Mouse (Mus musculus) left cerebral cortex, adult 8-10 months (tissue): ENCODE results near the gene Hmgb2. TPM values are rescaled to one million over a fixed set of nuclear protein-coding genes. Genes with fewer than 3 reads are reported as not detected.

Experiments used
- DNase-seq, 2 experiments: peaks; one replicate each; pipeline ENCODE4 v3.0.0; 2022; ENCODE audit warnings: low spot score in 2 of 2
- total RNA-seq, 4 experiments: library from RNA; stranded (reverse); gene quantifications; 2 replicates each; pipeline ENCODE4 v1.2.4; 2022

The Hmgb2 gene
- total RNA-seq, 4 experiments from 2014 or later, result 4.7 to 9.3 (median 5.8) TPM

DNA sequence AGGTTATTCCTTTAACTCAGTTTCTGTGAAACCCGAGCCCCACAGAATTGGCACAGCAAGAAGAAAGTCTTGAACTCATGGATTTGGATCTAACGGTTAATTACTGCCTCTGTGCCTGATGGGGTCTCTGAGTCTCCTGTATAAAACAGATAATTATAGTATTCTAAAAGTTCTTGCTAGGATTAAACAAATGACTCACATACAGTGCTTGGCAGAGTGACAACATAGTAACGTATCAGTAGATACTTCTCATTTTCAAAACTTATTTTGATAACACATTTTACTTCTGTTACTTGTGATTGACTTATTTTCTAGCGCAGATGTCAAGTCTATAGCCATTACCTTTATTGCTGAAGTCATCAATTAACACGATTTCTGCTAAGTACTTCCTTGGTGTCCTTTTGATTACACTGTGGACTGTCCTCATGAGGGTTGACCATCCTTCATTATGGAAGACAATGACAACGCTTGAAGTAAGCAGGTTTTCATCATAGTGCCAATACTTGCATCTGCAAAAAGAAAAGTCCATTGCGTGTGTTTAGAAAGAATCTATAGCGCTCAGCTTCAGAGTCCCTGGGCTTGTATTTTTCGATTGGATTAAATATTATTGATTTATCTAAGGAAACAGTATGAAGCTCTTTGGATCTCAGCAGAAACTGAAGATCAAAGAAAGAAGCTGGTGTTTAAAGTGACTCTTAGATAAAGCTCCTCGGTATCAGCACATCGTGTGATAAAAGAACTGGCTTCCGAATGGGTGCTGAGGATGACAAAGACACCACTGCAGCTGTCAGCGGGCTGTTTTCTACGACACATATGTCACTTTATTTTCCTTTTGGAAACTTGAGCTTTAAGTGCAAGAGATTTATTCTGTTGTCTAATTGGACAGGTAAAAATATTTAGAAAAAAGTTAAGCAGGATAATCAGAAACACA is 40.7 kb downstream of the Hmgb2 start:
- DNase-seq, result no peak

DNA sequence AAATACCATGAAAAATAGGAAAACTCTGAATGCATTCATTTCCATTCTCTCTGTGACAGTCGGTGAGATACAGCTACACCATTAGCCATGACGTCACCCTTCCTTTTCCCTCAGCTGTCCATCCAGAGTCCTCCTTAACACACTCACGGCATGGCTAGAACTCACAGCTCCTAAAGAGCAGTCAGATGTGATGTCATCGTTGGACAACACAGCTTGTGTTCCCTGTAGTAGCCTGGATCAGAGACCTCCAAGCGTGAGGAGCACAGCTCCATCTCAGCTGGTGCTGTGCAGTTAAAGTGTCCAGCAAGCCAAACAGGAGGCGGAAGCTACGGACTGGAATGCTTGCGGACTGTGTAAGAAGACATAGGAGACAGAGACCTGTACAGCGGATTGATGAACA is 49.2 kb downstream of the Hmgb2 start:
- DNase-seq, result no peak

DNA sequence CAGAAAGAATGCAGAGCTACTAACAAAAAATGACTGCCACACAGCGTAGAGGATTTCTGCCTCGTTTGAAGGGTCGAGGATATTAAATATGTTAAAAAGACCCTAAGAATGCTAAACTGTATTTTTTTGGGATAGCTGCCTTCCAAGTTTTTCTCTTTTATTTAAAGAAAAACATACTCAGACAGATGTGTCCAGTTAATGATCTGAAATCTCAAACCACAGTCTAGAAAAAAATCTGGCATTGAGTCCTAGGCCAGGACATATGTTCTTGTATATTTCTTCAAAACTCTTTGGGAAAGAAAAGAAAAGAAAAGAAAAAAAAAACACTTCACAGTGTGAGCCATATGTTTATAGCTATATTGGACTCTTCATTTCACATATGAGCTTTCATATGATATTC is 51.0 kb downstream of the Hmgb2 start:
- DNase-seq, result no peak

DNA sequence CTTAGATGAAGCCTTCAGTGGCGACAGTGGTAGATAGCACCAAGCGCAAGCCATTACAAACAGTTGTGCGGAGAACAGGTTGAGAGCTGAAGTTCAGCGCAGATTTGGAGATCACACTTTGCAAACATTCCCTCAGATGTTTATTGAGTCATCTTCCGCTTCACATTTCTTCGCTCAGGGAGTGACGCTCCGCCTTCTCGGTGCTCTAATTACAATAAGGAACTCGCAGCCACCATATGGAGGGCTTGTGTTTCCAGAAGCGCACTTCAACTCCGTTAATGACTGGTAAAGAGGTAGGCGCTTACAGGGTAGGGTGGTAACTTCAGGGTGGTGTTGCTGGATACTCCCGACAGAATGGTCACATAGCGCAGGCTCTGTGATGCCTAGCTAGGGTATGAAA is 52.0 kb downstream of the Hmgb2 start:
- DNase-seq, result peak in 1 of 2 experiments; percentile 53

DNA sequence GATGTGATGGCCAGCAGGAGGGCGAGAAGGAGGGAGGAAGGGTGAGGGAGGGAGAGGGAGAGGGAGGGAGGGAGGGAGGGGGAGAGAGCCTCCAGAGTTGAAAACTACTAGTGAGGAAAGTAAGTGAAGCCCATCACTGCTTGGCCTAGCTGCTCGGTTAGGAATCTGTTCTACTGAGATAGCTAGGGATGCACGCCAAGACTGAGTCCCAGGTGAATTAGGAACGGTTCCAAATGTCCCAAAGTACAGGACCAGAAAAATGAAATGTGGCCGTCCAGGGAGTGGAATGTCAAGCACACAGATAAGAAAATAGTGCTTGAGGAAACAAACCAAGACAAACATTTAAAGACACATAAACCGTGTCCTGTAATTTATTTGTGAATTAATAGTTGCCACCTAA is 53.3 kb downstream of the Hmgb2 start:
- DNase-seq, result no peak

Other genes starting within 250 kb of the Hmgb2 start
- gene Hand2, start 190.9 kb upstream of the Hmgb2 start, total RNA-seq, result not detected
- 10 to 100 TPM; 36.6 to 53.2 (median 41.0) TPM for gene Scrg1, start 56.0 kb upstream of the Hmgb2 start, total RNA-seq
- gene Sap30, start 24.0 kb upstream of the Hmgb2 start, total RNA-seq, result 10 to 100 TPM in 1 of 4 experiments, 1 to 10 TPM in 3; 5.3 to 11.1 (median 8.1) TPM
- 10 to 100 TPM; 10.1 to 12.0 (median 10.4) TPM for gene Galnt7, start 141.1 kb downstream of the Hmgb2 start, total RNA-seq